Mouse (Mus musculus): ENCODE results near the gene Rhox2e.
"Not testable (repeated sequence)": the region's sequence is repeated elsewhere in the genome, so short reads cannot be mapped to it uniquely, and the experiment has no call there.

- not testable (repeated sequence) for TF ChIP-seq CTCF (conservative IDR thresholded peaks at IDR 0.05; ENCODE audit: low read length); NANOG (IDR thresholded peaks at IDR 0.05; ENCODE audit: borderline replicate concordance, low read length); POU5F1 (IDR thresholded peaks at IDR 0.05; ENCODE audit: borderline replicate concordance, low read length)
These were observed 42.4 kb downstream of the Rhox2e start for GRCm38 (mm10) chrX:37572638-37573037.
